Mouse (Mus musculus) olfactory bulb, adult 2 months (tissue): ENCODE data around the gene Slc25a31. TPM values are rescaled to one million over a fixed set of nuclear protein-coding genes. Genes with fewer than 3 reads are reported as not detected.

Experiments used
- H3K27ac ChIP-seq: fragments of 200-500 bp; 2 replicates; pipeline ENCODE4 v1.5.1; 2012; ENCODE audit warnings: low read depth, low read length; ENCODE audit not compliant: insufficient read depth
- H3K4me1 ChIP-seq: fragments of 200-500 bp; 2 replicates; pipeline ENCODE4 v1.6.1; 2012; ENCODE audit warnings: low read length; ENCODE audit not compliant: control insufficient read depth, insufficient read depth
- H3K4me3 ChIP-seq: fragments of 200-500 bp; 2 replicates; pipeline ENCODE4 v1.5.1; 2012; ENCODE audit warnings: mild to moderate bottlenecking, low read depth, low read length, moderate library complexity; ENCODE audit not compliant: insufficient read depth
- CTCF ChIP-seq: fragments of 200-500 bp; IDR thresholded peaks from 2 replicates; pipeline ENCODE4 v1.5.1; 2012; ENCODE audit warnings: low read depth, mild to moderate bottlenecking, low read length, moderate library complexity; ENCODE audit not compliant: insufficient read depth
- POLR2A ChIP-seq: fragments of 200-500 bp; IDR thresholded peaks from 2 replicates; pipeline ENCODE4 v1.6.1; 2012; ENCODE audit warnings: mild to moderate bottlenecking, low read depth, low read length, moderate library complexity; ENCODE audit not compliant: insufficient read depth
- WGBS: fragments of 180-500 bp; shearing (Covaris S2); methylation state at CpG from one replicate; pipeline ENCODE4 v1.1.7; 2018; 5-methylcytosine and 5-hydroxymethylcytosine counted together
- polyA plus RNA-seq: library from polyadenylated mRNA; stranded (reverse); fragments of >200 nt; gene quantifications from 2 replicates; pipeline ENCODE4 v1.2.4, GENCODE M21; 2012; ENCODE audit warnings: low replicate concordance; ENCODE audit not compliant: missing spikeins, insufficient read depth, insufficient read length

Slc25a31 gene
- polyA plus RNA-seq, 1 experiment, result not detected

GRCm38 (mm10) chr3:40695162-40695561 is 13.5 kb upstream of the Slc25a31 start:
- WGBS, result 100% methylated on average over 2 of the region's 2 CpGs
- no peaks in the 10 kb centered on the region for H3K4me1 ChIP-seq
- no peak overlapping the region for H3K27ac ChIP-seq
- no peak overlapping the region for H3K4me3 ChIP-seq
- TF ChIP-seq CTCF (no peak), POLR2A (no peak)

GRCm38 (mm10) chr3:40698834-40699233 is 9.8 kb upstream of the Slc25a31 start:
- WGBS, result 94% methylated on average over 3 of the region's 3 CpGs
- H3K4me3 ChIP-seq, result no peak overlapping the region
- no peak for TF ChIP-seq CTCF
- no peak for TF ChIP-seq POLR2A

GRCm38 (mm10) chr3:40704816-40705430 is 3.7 kb upstream of the Slc25a31 start:
- H3K4me1 ChIP-seq, result no peaks in the 10 kb centered on the region
- no peak overlapping the region for H3K4me3 ChIP-seq
- TF ChIP-seq CTCF (no peak), POLR2A (no peak)
- no peak overlapping the region for H3K27ac ChIP-seq
- 75% methylated on average over 5 of the region's 5 CpGs for whole genome bisulfite sequencing

More at GRCm38 (mm10) chr3:40698834-40699233, 9.8 kb upstream of the Slc25a31 start:
- H3K27ac ChIP-seq, result no peak overlapping the region
- no peaks in the 10 kb centered on the region for H3K4me1 ChIP-seq

GRCm38 (mm10) chr3:40716056-40716455 is 7.4 kb downstream of the Slc25a31 start:
- no peak for TF ChIP-seq POLR2A
- TF ChIP-seq CTCF, result no peak
- no peak overlapping the region for H3K27ac ChIP-seq
- no peaks in the 10 kb centered on the region for H3K4me1 ChIP-seq
- WGBS, result 49% methylated on average over 1 of the region's 1 CpGs
- no peak overlapping the region for H3K4me3 ChIP-seq

- H3K27ac ChIP-seq, result no peak overlapping the region
These were observed 10.4 kb downstream of the Slc25a31 start for GRCm38 (mm10) chr3:40719022-40719421.

GRCm38 (mm10) chr3:40738381-40738912 is 29.8 kb downstream of the Slc25a31 start:
- Histone ChIP-seq H3K4me1 (no peaks in the 10 kb centered on the region), H3K4me3 (no peak overlapping the region), H3K27ac (no peak overlapping the region)
- TF ChIP-seq CTCF (no peak), POLR2A (no peak)
- 91% methylated on average over 6 of the region's 6 CpGs for WGBS

More at GRCm38 (mm10) chr3:40719022-40719421, 10.4 kb downstream of the Slc25a31 start:
- H3K4me3 ChIP-seq, result no peak overlapping the region
- TF ChIP-seq POLR2A (no peak), CTCF (no peak)
- no peaks in the 10 kb centered on the region for H3K4me1 ChIP-seq
- 84% methylated on average over 3 of the region's 3 CpGs for WGBS

- Histone ChIP-seq H3K4me3 (peak within 1 kb of the TSS; percentile 79), H3K27ac (peak within 1 kb of the TSS; percentile 64), H3K4me1 (peaks cover 2% of the 10 kb centered on the region; the same call in 1 of the 2 replicates)
- WGBS, result 16% methylated on average over 16 of the region's 16 CpGs
- TF ChIP-seq CTCF (no peak), POLR2A (no peak)
These were observed 35.6 kb downstream of the Slc25a31 start, which contains the start of gene Hspa4l for GRCm38 (mm10) chr3:40744024-40744835. Gene Hspa4l (plus strand): TSS chr3:40744495.

GRCm38 (mm10) chr3:40744836-40745660 is 36.4 kb downstream of the Slc25a31 start:
- TF ChIP-seq CTCF, result no peak
- TF ChIP-seq POLR2A, result peak; percentile 87
- under 1% methylated on average over 66 of the region's 93 CpGs for WGBS
- H3K27ac ChIP-seq, result peak overlapping the region; percentile 64
- peaks cover 2% of the 10 kb centered on the region; the same call in 1 of the 2 replicates for H3K4me1 ChIP-seq
- H3K4me3 ChIP-seq, result peak overlapping the region; percentile 79
